Mouse (Mus musculus): ENCODE data around the gene Plekhh1.

Gene Plekhh1

GRCm38 (mm10) chr12:79072576-79072975, 43.6 kb downstream of the Plekhh1 start:
- no peak for DNase-seq (ENCODE audit: low spot score)

GRCm38 (mm10) chr12:79073362-79073761, 44.4 kb downstream of the Plekhh1 start:
- no peak for DNase-seq (ENCODE audit: low spot score)

GRCm38 (mm10) chr12:79089182-79089812, 60.3 kb downstream of the Plekhh1 start, which contains the start of gene Pigh:
Gene Pigh, minus strand, starts transcription at chr12:79089651.
- DNase-seq (ENCODE audit: low spot score), result peak; percentile 89

- peak; percentile 70 for DNase-seq (ENCODE audit: low spot score)
These were observed 63.6 kb downstream of the Plekhh1 start for GRCm38 (mm10) chr12:79092569-79092968.

GRCm38 (mm10) chr12:79097106-79097752, 68.3 kb downstream of the Plekhh1 start:
- peak; percentile 42 for DNase-seq (ENCODE audit: low spot score)

- DNase-seq (ENCODE audit: low spot score), result no peak
These were observed 74.8 kb downstream of the Plekhh1 start for GRCm38 (mm10) chr12:79103773-79104172.

GRCm38 (mm10) chr12:79104544-79104943, 75.6 kb downstream of the Plekhh1 start:
- no peak for DNase-seq (ENCODE audit: low spot score)

- DNase-seq (ENCODE audit: low spot score), result no peak
These were observed 76.3 kb downstream of the Plekhh1 start for GRCm38 (mm10) chr12:79105312-79105711.

- DNase-seq (ENCODE audit: low spot score), result no peak
These were observed 90.0 kb downstream of the Plekhh1 start for GRCm38 (mm10) chr12:79118991-79119390.

GRCm38 (mm10) chr12:79122820-79123219, 93.9 kb downstream of the Plekhh1 start:
- DNase-seq (ENCODE audit: low spot score), result no peak

GRCm38 (mm10) chr12:79130299-79131177, 101.6 kb downstream of the Plekhh1 start, which contains the start of gene Arg2:
Gene Arg2, plus strand, starts transcription at chr12:79130777.
- peak; percentile 77 for DNase-seq (ENCODE audit: low spot score)
